Mouse (Mus musculus) heart, embryonic 14.5 days (tissue): ENCODE measurements at regions not wholly inside any gene's neighbourhood (a gene's known extent, or its start where the extent isn't known, plus 50 kb on each side); places are given as distances from the start of the nearest gene placed in this dataset.

ENCODE experiments used
- ATAC-seq: fragments of 200-750 bp; cut with Nextera tagmentation; 2 replicates; pipeline ENCODE4 v1.8.0; 2017; ENCODE audit warnings: low read depth, moderate TSS enrichment; ENCODE audit not compliant: insufficient number of reproducible peaks, insufficient read depth, low FRiP score
- H3K27ac ChIP-seq, 2 experiments: fragments of 200-500 bp in 1 of 2; fragments of 300-500 bp in 1 of 2; sonication (generic) in 1 of 2; replicated peaks in 1 of 2; 2 replicates each; pipeline ENCODE4 v1.5.1; 2012 to 2014; ENCODE audit warnings: low read depth in 2 of 2, low read length in 2 of 2, control low read depth in 1 of 2, mild to moderate bottlenecking in 1 of 2, mixed read lengths in 1 of 2; ENCODE audit not compliant: control insufficient read depth in 1 of 2, insufficient read depth in 1 of 2
- H3K27me3 ChIP-seq: fragments of 300-500 bp; sonication (generic); 2 replicates; pipeline ENCODE4 v1.6.1; 2014; ENCODE audit warnings: mild to moderate bottlenecking, low read length, control low read depth; ENCODE audit not compliant: control insufficient read depth, insufficient read depth
- H3K36me3 ChIP-seq: fragments of 300-500 bp; sonication (generic); 2 replicates; pipeline ENCODE4 v1.6.1; 2014; ENCODE audit warnings: mild to moderate bottlenecking, control low read depth, low read length, mixed read lengths; ENCODE audit not compliant: control insufficient read depth, insufficient read depth
- H3K4me1 ChIP-seq, 2 experiments: fragments of 200-500 bp in 1 of 2; fragments of 300-500 bp in 1 of 2; sonication (generic) in 1 of 2; 2 replicates each; pipeline ENCODE4 v1.6.1; 2012 to 2014; ENCODE audit warnings: low read length in 2 of 2, control low read depth in 1 of 2, mixed read lengths in 1 of 2; ENCODE audit not compliant: control insufficient read depth in 2 of 2, insufficient read depth in 2 of 2
- H3K4me2 ChIP-seq: fragments of 300-500 bp; sonication (generic); 2 replicates; pipeline ENCODE4 v1.6.1; 2014; ENCODE audit warnings: mild to moderate bottlenecking, low read length
- H3K4me3 ChIP-seq, 2 experiments: fragments of 200-500 bp in 1 of 2; fragments of 300-500 bp in 1 of 2; sonication (generic) in 1 of 2; 2 replicates each; pipeline ENCODE4 v1.5.1; 2012 to 2014; ENCODE audit warnings: low read length in 2 of 2, mild to moderate bottlenecking in 2 of 2, control low read depth in 1 of 2, low read depth in 1 of 2, moderate library complexity in 1 of 2; ENCODE audit not compliant: control insufficient read depth in 1 of 2, insufficient read depth in 1 of 2
- H3K9ac ChIP-seq: fragments of 300-500 bp; sonication (generic); 2 replicates; pipeline ENCODE4 v1.6.1; 2014; ENCODE audit warnings: mild to moderate bottlenecking, low read length
- H3K9me3 ChIP-seq: fragments of 300-500 bp; sonication (generic); 2 replicates; pipeline ENCODE4 v1.6.1; 2016; ENCODE audit warnings: low read length, control low read depth; ENCODE audit not compliant: control insufficient read depth
- WGBS: fragments of 180-500 bp; shearing (Covaris S2); extraction: QIAGEN DNeasy Blood & Tissue Kit; methylation state at CpG from one replicate; pipeline ENCODE4 v1.1.7; 2014; 5-methylcytosine and 5-hydroxymethylcytosine counted together

- H3K4me1 ChIP-seq: peaks cover 12 to 15% of the 10 kb centered on the region in 2 experiments
- ATAC-seq: no peak
- H3K9me3 ChIP-seq: no peaks in the 10 kb centered on the region
- no peaks in the 10 kb centered on the region for H3K27me3 ChIP-seq
- no peak overlapping the region for H3K9ac ChIP-seq
- no peak overlapping the region for H3K4me3 ChIP-seq
- no peaks in the 10 kb centered on the region for H3K36me3 ChIP-seq
- WGBS: 83% methylated on average over 2 of the region's 2 CpGs
- no peak overlapping the region for H3K4me2 ChIP-seq
- no peak overlapping the region for H3K27ac ChIP-seq
These were observed 142.8 kb upstream of the Jade1 start for GRCm38 (mm10) chr3:41412698-41413097.

- Histone ChIP-seq H3K27me3 (no peaks in the 10 kb centered on the region), H3K4me2 (peak overlapping the region; percentile 74), H3K27ac (peak overlapping the region; percentile 94 to 96), H3K4me3 (peak overlapping the region; percentile 37 to 41), H3K36me3 (no peaks in the 10 kb centered on the region), H3K9me3 (no peaks in the 10 kb centered on the region), H3K9ac (peak overlapping the region; percentile 74), H3K4me1 (peaks cover 17 to 20% of the 10 kb centered on the region in 2 experiments)
- ATAC-seq: peak; percentile 85
- 4% methylated on average over 15 of the region's 15 CpGs for WGBS
These were observed 146.5 kb upstream of the Jade1 start for GRCm38 (mm10) chr3:41408821-41409737.

- WGBS: 4% methylated on average over 14 of the region's 14 CpGs
- no peaks in the 10 kb centered on the region for H3K9me3 ChIP-seq
These were observed 147.1 kb upstream of the Jade1 start for GRCm38 (mm10) chr3:41408423-41408820.

GRCm38 (mm10) chr3:41407988-41408387 lies 147.5 kb upstream of the Jade1 start:
- Histone ChIP-seq H3K4me1 (peaks cover 17 to 20% of the 10 kb centered on the region in 2 experiments), H3K27me3 (no peaks in the 10 kb centered on the region), H3K27ac (peak overlapping the region; percentile 94 to 96), H3K9ac (0 out of 2 replicates have a peak overlapping the region, but pooled peaks have one; percentile 74), H3K36me3 (no peaks in the 10 kb centered on the region), H3K4me3 (peak overlapping the region in 1 of 2 experiments; percentile 41; a peak in 2 of 4 replicates), H3K9me3 (no peaks in the 10 kb centered on the region), H3K4me2 (peak overlapping the region; percentile 74)
- ATAC-seq: no peak
- WGBS: 83% methylated on average over 9 of the region's 9 CpGs

More at GRCm38 (mm10) chr3:41408423-41408820, 147.1 kb upstream of the Jade1 start:
- Histone ChIP-seq H3K9ac (peak overlapping the region; percentile 74), H3K27ac (peak overlapping the region; percentile 94 to 96), H3K4me2 (peak overlapping the region; percentile 74), H3K4me3 (peak overlapping the region; percentile 37 to 41), H3K36me3 (no peaks in the 10 kb centered on the region), H3K27me3 (no peaks in the 10 kb centered on the region), H3K4me1 (peaks cover 17 to 20% of the 10 kb centered on the region in 2 experiments)
- peak; percentile 84 for ATAC-seq

- 69% methylated on average over 1 of the region's 1 CpGs for WGBS
- no peak for ATAC-seq
- Histone ChIP-seq H3K4me1 (peaks cover 17 to 20% of the 10 kb centered on the region in 2 experiments), H3K27me3 (no peaks in the 10 kb centered on the region), H3K4me3 (no peak overlapping the region), H3K36me3 (no peaks in the 10 kb centered on the region), H3K27ac (no peak overlapping the region), H3K9ac (no peak overlapping the region), H3K9me3 (no peaks in the 10 kb centered on the region), H3K4me2 (no peak overlapping the region)
These were observed 148.0 kb upstream of the Jade1 start for GRCm38 (mm10) chr3:41407520-41407919.

- no peak overlapping the region for H3K4me3 ChIP-seq
- no peak overlapping the region for H3K9ac ChIP-seq
- no peaks in the 10 kb centered on the region for H3K27me3 ChIP-seq
- H3K4me1 ChIP-seq: peaks cover 5% of the 10 kb centered on the region in 2 experiments; a peak in 2 of 4 replicates
- no peak overlapping the region for H3K4me2 ChIP-seq
- no peak overlapping the region for H3K27ac ChIP-seq
- 71% methylated on average over 4 of the region's 4 CpGs for WGBS
- ATAC-seq: no peak
- H3K36me3 ChIP-seq: no peaks in the 10 kb centered on the region
- no peaks in the 10 kb centered on the region for H3K9me3 ChIP-seq
These were observed 153.7 kb upstream of the Jade1 start for GRCm38 (mm10) chr3:41401881-41402280.

- Histone ChIP-seq H3K9me3 (no peaks in the 10 kb centered on the region), H3K4me2 (no peak overlapping the region), H3K27me3 (no peaks in the 10 kb centered on the region), H3K4me3 (no peak overlapping the region), H3K27ac (no peak overlapping the region), H3K4me1 (peaks cover 4 to 7% of the 10 kb centered on the region in 2 experiments; a peak in 2 of 4 replicates), H3K36me3 (no peaks in the 10 kb centered on the region), H3K9ac (no peak overlapping the region)
- 45% methylated on average over 6 of the region's 6 CpGs for WGBS
- ATAC-seq: no peak
These were observed 165.7 kb upstream of the Jade1 start for GRCm38 (mm10) chr3:41389868-41390267.
